Mouse (Mus musculus) forebrain, embryonic 11.5 days (tissue): ENCODE results near the gene Cd82. TPM values are rescaled to one million over a fixed set of nuclear protein-coding genes. Genes with fewer than 3 reads are reported as not detected.
A peak's percentile ranks its signal among the peaks of the same experiment; 100 is the strongest.

Experiments
- ATAC-seq: fragments of 200-750 bp; cut with Nextera tagmentation; replicated peaks from 2 replicates; pipeline ENCODE4 v1.8.0; 2017; ENCODE audit warnings: moderate TSS enrichment; ENCODE audit not compliant: low FRiP score
- DNase-seq: peaks from one replicate; pipeline ENCODE4 v3.0.0-alpha.2; 2017; ENCODE audit warnings: low spot score
- H3K27ac ChIP-seq: fragments of 300-500 bp; sonication (generic); 2 replicates; pipeline ENCODE4 v1.5.1; 2014; ENCODE audit warnings: low read depth, low read length
- H3K27me3 ChIP-seq: fragments of 300-500 bp; sonication (generic); 2 replicates; pipeline ENCODE4 v1.6.1; 2014; ENCODE audit warnings: mild to moderate bottlenecking, low read length, mixed read lengths; ENCODE audit not compliant: control insufficient read depth, insufficient read depth
- H3K36me3 ChIP-seq: fragments of 300-500 bp; sonication (generic); 2 replicates; pipeline ENCODE4 v1.6.1; 2014; ENCODE audit warnings: mild to moderate bottlenecking, low read length, moderate library complexity, mixed read lengths; ENCODE audit not compliant: control insufficient read depth, insufficient read depth
- H3K4me1 ChIP-seq: fragments of 300-500 bp; sonication (generic); replicated peaks from 2 replicates; pipeline ENCODE4 v1.6.1; 2014; ENCODE audit warnings: low read length, mixed read lengths; ENCODE audit not compliant: control insufficient read depth, insufficient read depth
- H3K4me2 ChIP-seq: fragments of 300-500 bp; sonication (generic); 2 replicates; pipeline ENCODE4 v1.6.1; 2014; ENCODE audit warnings: low read depth, mild to moderate bottlenecking, low read length, moderate library complexity, mixed read lengths; ENCODE audit not compliant: severe bottlenecking
- H3K4me3 ChIP-seq: fragments of 300-500 bp; sonication (generic); 2 replicates; pipeline ENCODE4 v1.5.1; 2014; ENCODE audit warnings: low read depth, low read length
- H3K9ac ChIP-seq: fragments of 300-500 bp; sonication (generic); 2 replicates; pipeline ENCODE4 v1.6.1; 2014; ENCODE audit warnings: low read length
- H3K9me3 ChIP-seq: fragments of 300-500 bp; sonication (generic); 2 replicates; pipeline ENCODE4 v1.6.1; 2016; ENCODE audit warnings: low read length, mixed read lengths; ENCODE audit not compliant: control insufficient read depth
- WGBS: fragments of 180-500 bp; shearing (Covaris S2); extraction: QIAGEN DNeasy Blood & Tissue Kit; methylation state at CpG from one replicate; pipeline ENCODE4 v1.1.7; 2014; 5-methylcytosine and 5-hydroxymethylcytosine counted together
- polyA plus RNA-seq: library from polyadenylated mRNA; unstranded; fragments of >200 nt; fragmentation: Nextera tagmentation; extraction: Ambion mirVana; gene quantifications from 2 replicates; pipeline ENCODE4 v1.2.1, GENCODE M21; 2014

The Cd82 gene
- polyA plus RNA-seq, 1 experiment from 2014 or later, result 4.5 TPM

GRCm38 (mm10) chr2:93405017-93405425 is 57.9 kb downstream of the Cd82 start:
- no peak overlapping the region for H3K9ac ChIP-seq
- H3K9me3 ChIP-seq, result no peaks in the 10 kb centered on the region
- H3K4me2 ChIP-seq, result no peak overlapping the region
- no peaks in the 10 kb centered on the region for H3K36me3 ChIP-seq
- 77% methylated on average over 7 of the region's 7 CpGs for WGBS
- H3K4me1 ChIP-seq, result 0 out of 2 replicates have a peak, but pooled peaks cover 3% of the 10 kb centered on the region
- no peak overlapping the region for H3K4me3 ChIP-seq
- H3K27ac ChIP-seq, result no peak overlapping the region
- H3K27me3 ChIP-seq, result no peaks in the 10 kb centered on the region
- ATAC-seq (peak; percentile 24; the same call in 1 of the 2 replicates), DNase-seq (no peak)

- H3K27me3 ChIP-seq, result no peaks in the 10 kb centered on the region
Observed at GRCm38 (mm10) chr2:93404169-93404568, 58.8 kb downstream of the Cd82 start.

DNA sequence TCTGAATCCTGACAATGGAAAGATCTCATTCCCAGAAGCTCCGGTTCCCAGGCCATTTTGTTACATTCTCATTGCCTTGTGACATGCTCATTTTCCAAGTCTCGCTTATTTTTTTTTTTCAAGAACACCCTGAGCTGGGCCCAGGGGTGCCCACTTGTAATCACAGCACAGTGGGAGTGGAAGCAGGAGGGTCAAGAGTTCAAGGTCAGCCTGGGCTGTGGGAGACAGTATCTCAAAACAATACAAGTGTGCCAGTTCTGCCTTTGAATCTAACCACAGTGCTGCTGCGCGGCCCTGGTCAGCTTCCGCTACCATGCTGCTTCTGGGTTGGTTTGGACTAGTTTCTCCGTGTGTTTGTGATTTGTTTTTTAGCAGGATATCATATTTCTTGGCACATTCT is 59.7 kb downstream of the Cd82 start:
- H3K4me2 ChIP-seq, result no peak overlapping the region
- H3K27me3 ChIP-seq, result no peaks in the 10 kb centered on the region
- 0 out of 2 replicates have a peak, but pooled peaks cover 3% of the 10 kb centered on the region for H3K4me1 ChIP-seq
- H3K9me3 ChIP-seq, result no peaks in the 10 kb centered on the region
- H3K4me3 ChIP-seq, result no peak overlapping the region
- H3K27ac ChIP-seq, result no peak overlapping the region
- H3K9ac ChIP-seq, result no peak overlapping the region
- no peaks in the 10 kb centered on the region for H3K36me3 ChIP-seq
- ATAC-seq (no peak), DNase-seq (no peak)
- 86% methylated on average over 6 of the region's 6 CpGs for WGBS

More at GRCm38 (mm10) chr2:93404169-93404568, 58.8 kb downstream of the Cd82 start:
- H3K4me3 ChIP-seq, result no peak overlapping the region
- H3K4me2 ChIP-seq, result no peak overlapping the region
- no peak overlapping the region for H3K27ac ChIP-seq
- 40% methylated on average over 4 of the region's 4 CpGs for WGBS
- H3K9me3 ChIP-seq, result no peaks in the 10 kb centered on the region
- ATAC-seq (no peak), DNase-seq (peak; percentile 49)
- H3K36me3 ChIP-seq, result no peaks in the 10 kb centered on the region
- 0 out of 2 replicates have a peak, but pooled peaks cover 3% of the 10 kb centered on the region for H3K4me1 ChIP-seq
- no peak overlapping the region for H3K9ac ChIP-seq

GRCm38 (mm10) chr2:93391198-93391597 is 71.7 kb downstream of the Cd82 start:
- H3K4me2 ChIP-seq, result no peak overlapping the region
- 0 out of 2 replicates have a peak overlapping the region, but pooled peaks have one; percentile 17 for H3K9ac ChIP-seq
- no peak overlapping the region for H3K27ac ChIP-seq
- no peaks in the 10 kb centered on the region for H3K36me3 ChIP-seq
- WGBS, result 33% methylated on average over 6 of the region's 6 CpGs
- H3K27me3 ChIP-seq, result no peaks in the 10 kb centered on the region
- H3K4me1 ChIP-seq, result peaks cover 18% of the 10 kb centered on the region
- H3K4me3 ChIP-seq, result no peak overlapping the region
- DNase-seq (no peak), ATAC-seq (0 out of 2 replicates have a peak, but pooled peaks have one; percentile 25)
- H3K9me3 ChIP-seq, result no peaks in the 10 kb centered on the region; the same call in 1 of the 2 replicates

DNA sequence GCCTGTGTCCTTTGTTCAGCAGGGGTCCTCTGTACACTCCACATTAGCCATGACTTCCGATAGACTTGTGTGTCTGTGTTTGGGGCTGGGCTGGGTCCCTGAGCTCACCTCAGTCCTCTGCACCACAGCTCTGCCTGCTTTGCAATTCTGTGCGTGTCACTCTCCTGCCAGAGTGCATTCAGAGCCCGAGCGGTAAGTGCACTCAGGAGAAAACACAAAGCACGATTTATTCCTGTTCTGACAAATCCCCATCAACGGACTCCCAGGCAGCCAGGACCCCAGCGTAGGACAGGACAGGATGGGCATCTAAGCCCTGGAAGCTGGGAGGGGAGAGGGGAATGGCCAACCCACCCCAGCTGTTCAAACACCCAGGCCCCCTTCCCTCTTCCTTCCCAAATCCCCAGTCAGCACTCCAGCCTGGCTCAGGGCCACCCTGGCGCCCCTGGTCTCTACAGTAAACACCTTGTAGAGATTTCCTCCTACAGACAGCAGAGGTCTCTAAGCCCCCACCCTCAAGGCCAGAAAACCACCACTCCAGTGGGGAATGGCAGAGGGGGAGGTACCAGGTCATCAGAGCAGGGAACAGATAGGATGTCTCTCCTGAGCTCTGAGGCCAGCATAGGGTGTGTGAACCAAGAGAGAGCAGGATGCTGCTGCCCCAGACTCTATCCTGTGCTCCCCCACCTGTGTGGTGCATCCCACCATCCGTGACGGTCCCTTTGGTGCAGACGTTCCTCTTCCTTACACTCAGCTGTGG is 72.6 kb downstream of the Cd82 start:
- no peaks in the 10 kb centered on the region for H3K36me3 ChIP-seq
- no peak overlapping the region for H3K4me3 ChIP-seq
- H3K9me3 ChIP-seq, result no peaks in the 10 kb centered on the region
- WGBS, result 28% methylated on average over 11 of the region's 11 CpGs
- H3K4me1 ChIP-seq, result peaks cover 18% of the 10 kb centered on the region
- ATAC-seq (peak; percentile 65), DNase-seq (no peak)
- no peaks in the 10 kb centered on the region for H3K27me3 ChIP-seq
- no peak overlapping the region for H3K4me2 ChIP-seq
- peak overlapping the region; percentile 52 for H3K27ac ChIP-seq
- H3K9ac ChIP-seq, result peak overlapping the region; percentile 33; the same call in 1 of the 2 replicates

DNA sequence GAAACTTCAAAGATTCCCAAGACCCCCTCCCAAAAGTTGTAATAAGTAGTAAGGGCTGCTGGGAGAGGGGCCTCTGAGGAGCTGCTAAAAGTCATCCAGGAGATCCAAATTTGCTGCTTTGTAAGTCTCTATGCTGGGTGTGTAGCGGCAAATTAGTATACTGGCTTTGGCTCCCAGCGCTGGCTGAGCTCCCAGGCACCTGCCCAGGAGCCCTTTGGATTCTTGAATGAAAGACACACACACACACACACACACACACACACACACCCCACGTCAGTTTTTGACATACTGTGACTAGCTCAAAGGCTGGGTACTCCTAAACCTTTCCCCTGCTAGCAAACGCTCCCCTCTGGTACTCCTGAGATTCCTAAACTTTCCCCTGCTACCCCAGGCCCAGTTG is 76.0 kb downstream of the Cd82 start:
- H3K27ac ChIP-seq, result no peak overlapping the region
- ATAC-seq, result no peak
- H3K4me3 ChIP-seq, result no peak overlapping the region
- no peaks in the 10 kb centered on the region for H3K36me3 ChIP-seq
- H3K4me2 ChIP-seq, result no peak overlapping the region
- no peak overlapping the region for H3K9ac ChIP-seq
- H3K4me1 ChIP-seq, result peaks cover 18% of the 10 kb centered on the region
- no peaks in the 10 kb centered on the region for H3K27me3 ChIP-seq
- DNase-seq, result no peak
- no peaks in the 10 kb centered on the region for H3K9me3 ChIP-seq
- 75% methylated on average over 4 of the region's 4 CpGs for WGBS

DNA sequence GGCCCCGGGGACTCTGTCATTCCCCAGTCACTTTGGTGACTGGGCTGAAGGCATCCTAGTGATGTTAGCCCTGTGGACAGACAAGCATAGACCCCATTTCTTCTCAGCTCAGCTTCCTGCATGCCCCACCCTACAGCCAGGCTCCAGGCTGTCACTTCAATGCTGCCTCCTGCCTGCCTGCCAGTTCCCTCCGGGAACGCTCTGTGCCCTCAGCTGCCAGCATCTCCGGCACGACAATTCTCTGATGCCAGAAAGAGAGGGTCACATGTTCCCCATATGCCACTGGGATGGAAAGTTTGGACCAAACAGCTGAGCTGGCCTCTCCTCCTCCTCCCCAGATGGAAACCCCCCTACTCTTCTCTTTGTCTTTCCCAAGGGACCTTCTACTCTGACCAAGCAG is 79.1 kb downstream of the Cd82 start:
- H3K4me3 ChIP-seq, result no peak overlapping the region
- H3K9me3 ChIP-seq, result no peaks in the 10 kb centered on the region
- DNase-seq (no peak), ATAC-seq (no peak)
- H3K4me1 ChIP-seq, result no peaks in the 10 kb centered on the region
- H3K27ac ChIP-seq, result no peak overlapping the region
- no peak overlapping the region for H3K4me2 ChIP-seq
- H3K36me3 ChIP-seq, result no peaks in the 10 kb centered on the region
- no peaks in the 10 kb centered on the region for H3K27me3 ChIP-seq
- no peak overlapping the region for H3K9ac ChIP-seq
- 81% methylated on average over 5 of the region's 5 CpGs for WGBS

DNA sequence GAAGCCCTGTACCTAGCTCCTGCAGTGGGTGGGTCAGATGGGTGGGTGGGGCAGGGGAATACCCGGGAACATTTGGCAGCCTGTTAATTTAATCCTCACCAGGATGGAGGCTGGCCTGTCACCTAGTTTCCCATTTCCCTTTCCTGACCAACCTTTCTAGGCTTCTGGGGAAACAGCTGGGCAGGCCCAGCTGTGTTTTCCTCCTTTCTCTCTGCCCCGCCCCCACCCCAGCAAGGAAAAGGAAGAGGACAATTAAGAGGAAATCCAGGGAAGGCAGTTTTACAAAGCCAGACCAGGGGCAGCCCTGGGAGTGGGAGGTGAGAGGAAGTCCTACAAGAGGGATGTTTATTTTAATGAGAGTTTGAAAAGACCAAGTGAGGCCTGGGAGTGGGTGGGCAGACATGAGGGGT is 82.3 kb downstream of the Cd82 start:
- no peaks in the 10 kb centered on the region for H3K27me3 ChIP-seq
- WGBS, result 41% methylated on average over 2 of the region's 2 CpGs
- no peak overlapping the region for H3K4me3 ChIP-seq
- DNase-seq (no peak), ATAC-seq (no peak)
- no peak overlapping the region for H3K4me2 ChIP-seq
- H3K9ac ChIP-seq, result no peak overlapping the region
- H3K9me3 ChIP-seq, result no peaks in the 10 kb centered on the region
- no peaks in the 10 kb centered on the region for H3K36me3 ChIP-seq
- no peak overlapping the region for H3K27ac ChIP-seq
- no peaks in the 10 kb centered on the region for H3K4me1 ChIP-seq

DNA sequence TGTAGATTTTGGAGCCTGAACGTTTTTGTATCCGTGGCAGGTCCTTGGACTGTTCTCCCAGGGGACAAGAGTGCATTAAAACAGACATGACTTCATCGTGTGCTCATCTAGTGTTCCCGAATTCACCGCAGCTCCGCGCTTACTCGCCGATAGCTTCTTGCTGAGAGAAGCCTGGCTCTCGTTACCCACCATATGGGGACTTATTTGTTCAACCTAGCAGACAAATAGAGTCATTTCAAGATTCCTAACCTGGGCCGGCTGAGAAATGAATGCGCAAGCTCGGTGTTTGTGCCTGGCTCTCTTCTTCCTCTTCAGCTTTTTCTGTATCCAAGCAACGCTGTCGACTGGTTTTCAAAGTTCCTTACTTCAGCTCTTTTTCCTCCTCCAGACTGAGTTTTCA is 85.1 kb downstream of the Cd82 start:
- Histone ChIP-seq H3K36me3 (no peaks in the 10 kb centered on the region), H3K4me1 (no peaks in the 10 kb centered on the region), H3K4me2 (no peak overlapping the region), H3K9me3 (no peaks in the 10 kb centered on the region), H3K27ac (no peak overlapping the region), H3K9ac (no peak overlapping the region), H3K27me3 (no peaks in the 10 kb centered on the region), H3K4me3 (no peak overlapping the region)
- DNase-seq, result no peak
- ATAC-seq, result no peak
- WGBS, result 72% methylated on average over 15 of the region's 15 CpGs
